Mouse (Mus musculus) cerebellum, adult 11-12 months (tissue): ENCODE measurements around the gene Nfkbiz.
A peak's percentile ranks its signal among the peaks of the same experiment; 100 is the strongest.

Experiments used
- DNase-seq: peaks from one replicate; pipeline ENCODE4 v3.0.0; 2022

Gene Nfkbiz

DNA sequence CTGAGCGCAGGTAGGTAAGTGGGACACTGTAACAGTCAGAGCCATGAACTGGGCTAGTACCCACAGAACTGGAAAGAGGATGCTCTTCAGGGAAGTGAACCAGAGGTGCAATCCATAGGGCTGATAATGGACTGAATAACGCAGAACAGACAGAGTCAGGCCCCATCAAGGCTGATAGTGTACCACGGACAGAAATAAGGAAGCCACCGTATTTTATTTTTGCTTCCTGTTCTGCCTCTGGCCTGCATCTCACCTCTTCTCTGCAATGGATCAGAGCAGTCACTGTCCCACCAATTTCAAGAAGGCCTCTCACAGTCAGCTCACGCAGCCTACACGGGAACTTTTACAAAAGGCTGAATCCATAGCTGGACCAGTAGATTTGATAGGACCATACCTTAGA, 6.7 kb downstream of the Nfkbiz start:
- DNase-seq, result no peak

DNA sequence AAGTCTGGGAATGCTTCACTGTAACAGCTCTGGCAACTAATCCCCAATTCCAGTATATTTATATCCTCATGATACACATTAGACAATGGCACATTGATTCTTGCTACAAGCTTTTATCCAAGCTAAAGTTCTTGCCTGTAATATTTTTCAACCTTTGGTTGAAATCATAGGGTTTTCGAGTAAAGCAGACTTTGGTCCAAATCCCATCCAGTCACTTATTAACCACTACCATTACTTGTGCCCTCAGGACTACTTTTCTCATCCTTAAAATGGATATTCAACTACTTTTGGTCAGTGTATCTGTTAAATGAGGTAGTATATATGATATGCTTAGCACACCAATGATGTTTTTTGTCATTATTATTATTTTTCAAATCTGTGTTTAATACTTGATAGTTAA, 7.2 kb downstream of the Nfkbiz start:
- no peak for DNase-seq

DNA sequence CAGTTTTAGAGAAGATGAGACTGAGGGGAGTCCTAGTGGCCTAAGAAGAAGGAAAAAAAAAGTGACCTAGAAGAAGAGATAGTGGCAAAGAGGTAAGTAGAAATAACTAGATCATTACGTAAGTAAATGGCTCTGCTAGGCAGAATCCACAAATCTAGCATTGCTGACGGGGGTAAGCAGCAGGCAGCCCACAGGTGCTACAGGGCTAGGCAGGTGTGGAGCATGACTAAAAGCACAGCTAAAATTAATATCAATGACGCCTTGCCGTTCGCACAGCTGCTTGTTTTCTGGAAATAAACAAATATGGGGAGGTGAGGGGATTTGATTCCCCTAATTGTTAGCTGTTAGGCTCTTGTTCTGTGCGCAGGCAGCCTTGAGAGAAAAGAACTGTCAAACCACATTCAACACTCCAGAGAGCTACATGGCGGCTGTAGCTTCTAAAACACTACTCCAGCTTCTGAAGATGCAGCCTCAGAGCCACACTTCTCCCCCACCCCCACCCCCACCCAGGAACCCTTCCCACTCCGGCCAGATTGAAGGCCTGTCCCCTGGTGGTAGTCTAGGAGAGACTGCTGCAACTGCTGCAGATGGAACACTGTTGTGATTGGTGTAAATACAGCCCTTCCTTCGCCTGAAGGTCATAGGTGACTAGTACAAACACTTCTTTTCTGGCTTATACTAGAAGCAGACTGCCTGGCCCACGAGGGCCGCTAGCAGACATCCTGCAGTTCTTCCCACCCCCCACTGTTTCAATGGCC, 15.1 kb downstream of the Nfkbiz start:
- peak; percentile 32 for DNase-seq

DNA sequence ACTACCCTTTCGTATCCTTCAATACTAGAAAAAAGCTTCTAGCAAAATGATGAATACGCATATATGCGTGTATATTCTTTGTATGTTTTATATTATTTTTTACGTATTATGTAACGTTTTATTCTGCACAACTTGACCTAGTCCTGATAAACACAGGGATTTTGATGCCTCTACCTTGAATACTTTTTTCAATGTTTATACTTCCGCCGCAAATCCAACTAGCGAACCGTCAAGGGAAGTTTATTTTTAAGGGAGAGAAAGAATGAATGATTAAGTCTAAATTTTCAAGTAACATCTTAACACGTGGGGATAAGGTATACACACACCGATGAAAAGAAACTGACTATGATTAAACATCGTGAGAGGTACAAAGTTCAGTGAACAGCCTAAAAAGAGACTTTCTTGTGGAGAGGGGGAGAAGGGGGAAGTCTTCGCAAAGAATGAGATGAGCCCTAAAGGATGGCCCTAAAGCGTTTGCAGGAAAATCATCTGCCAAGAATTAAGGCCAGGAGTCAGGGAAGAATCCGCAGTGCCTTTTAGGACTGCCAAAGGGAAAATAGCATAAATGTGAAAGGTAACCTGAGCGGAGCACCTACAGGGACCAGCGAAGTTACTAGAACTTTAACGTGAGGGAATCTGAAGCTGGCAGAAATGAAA, 15.8 kb downstream of the Nfkbiz start:
- no peak for DNase-seq

DNA sequence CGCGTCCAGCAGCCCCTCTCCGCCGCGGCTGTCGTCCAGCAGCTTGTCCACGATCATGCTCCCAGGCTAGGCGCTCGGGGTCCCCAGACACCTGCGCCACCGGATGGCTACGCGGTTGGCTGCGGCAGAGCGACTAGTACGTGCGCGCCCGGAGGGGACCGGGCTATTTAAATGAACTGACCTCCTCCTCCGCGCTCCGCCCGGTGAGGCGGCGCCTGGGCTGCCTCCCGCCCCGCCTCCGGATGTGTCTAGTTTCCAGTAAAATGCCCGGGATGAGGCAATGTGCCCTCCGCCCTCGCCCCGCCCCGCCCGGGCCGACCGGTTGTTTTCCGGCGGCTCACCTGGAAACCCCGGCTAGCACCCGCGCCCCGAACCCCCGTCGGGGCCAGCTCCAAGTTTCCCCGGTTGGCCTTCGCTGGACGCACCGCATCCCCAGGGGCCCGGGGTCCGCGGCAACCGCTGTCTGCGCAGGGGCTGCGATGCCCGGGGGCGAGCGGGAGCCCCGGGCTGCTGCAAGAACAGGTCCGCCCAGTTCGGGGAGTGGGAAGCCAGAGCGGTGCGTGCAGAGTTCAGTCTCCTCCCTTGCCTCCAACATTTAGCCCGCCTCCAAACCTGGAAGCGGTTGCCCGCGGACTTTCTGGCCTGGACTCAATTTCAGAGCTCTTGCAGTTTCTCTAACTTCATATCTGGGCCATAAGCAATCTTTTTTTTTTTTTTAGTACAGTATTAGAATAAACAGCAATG, 16.5 kb downstream of the Nfkbiz start:
- DNase-seq, result peak; percentile 95

DNA sequence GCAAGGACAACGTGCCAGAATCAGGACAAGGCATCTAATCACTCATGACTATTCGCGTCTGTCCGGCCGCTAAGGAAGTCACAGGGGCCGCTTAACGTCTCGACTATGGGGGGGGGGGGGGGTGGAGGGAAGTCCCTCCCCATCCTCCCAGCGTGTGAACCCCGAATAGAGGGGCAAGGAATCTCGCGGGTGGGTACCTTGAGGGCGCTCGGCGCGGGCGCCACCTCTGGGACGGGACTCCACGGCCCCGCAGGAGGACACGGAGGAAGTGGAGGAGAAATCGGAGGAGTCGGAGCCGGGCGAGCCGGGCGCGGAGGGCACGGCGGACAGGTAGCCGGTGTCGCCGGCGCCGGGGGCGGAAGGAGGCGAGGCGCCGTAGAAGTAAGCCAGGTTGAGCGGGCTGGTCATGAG, 17.1 kb downstream of the Nfkbiz start:
- no peak for DNase-seq

DNA sequence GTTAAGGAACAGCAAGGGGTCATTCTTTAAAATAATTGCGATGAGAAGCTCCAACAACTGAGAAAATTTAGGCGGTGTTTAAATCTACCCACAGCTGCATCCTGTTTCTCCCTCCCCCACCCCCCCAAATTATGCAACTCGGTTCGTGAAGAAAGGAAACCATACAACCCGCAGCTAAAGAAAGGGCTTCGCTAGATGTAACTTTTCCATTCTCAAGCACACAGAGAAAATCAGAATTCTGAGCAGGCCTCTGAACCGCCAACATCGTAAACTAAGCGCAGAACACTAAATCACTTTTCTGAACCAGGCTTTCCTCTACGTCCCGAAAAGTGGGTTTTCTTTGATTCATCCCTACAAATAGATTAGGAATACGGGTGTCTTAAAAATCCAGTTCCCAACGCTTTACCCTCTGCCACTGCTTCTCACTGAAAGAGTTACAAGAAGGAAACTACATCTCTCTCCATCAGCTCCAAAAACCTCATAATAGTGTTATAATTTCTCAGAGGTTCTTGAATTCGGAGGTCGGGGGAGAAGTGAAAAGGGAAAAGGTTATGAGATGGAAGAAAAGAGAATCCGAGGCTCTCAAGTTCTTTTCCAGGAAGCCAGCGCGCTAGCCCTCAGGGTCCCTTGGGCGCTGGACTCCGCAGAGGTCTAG, 17.7 kb downstream of the Nfkbiz start:
- no peak for DNase-seq

DNA sequence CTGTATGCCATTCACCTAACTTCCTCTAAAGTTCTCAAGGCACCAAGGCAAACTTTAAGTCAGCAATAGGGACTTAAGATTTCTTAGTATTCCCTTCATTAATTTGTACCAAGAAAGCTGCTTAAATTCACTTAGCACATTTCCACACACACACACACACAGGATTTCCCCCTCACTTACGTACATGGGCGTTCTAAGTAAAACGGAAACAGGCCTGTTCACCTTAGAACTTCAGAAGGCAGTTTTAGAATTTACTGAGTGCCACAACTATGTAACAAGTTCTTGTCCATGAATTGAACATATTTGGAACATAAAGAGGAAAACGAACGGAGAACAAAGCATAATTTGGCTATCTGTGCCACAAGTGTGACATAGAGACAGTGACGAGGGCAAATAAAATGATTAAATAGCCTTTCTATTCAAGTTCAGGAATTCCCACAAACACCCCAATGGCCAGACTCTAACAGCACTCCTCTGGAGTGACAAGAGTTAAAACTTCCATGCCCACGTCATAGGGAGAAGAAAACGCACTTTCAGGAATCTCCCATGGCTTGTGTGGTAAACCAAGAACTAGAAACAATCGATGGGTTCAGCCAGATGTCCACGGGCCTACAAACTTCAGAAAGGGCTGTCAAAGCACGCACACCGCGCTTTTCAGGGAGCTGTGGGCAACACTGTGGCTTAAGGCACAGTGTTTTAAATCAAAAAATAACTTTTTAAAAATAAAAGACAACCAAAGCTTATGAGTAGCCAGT, 18.4 kb downstream of the Nfkbiz start:
- DNase-seq, result no peak

DNA sequence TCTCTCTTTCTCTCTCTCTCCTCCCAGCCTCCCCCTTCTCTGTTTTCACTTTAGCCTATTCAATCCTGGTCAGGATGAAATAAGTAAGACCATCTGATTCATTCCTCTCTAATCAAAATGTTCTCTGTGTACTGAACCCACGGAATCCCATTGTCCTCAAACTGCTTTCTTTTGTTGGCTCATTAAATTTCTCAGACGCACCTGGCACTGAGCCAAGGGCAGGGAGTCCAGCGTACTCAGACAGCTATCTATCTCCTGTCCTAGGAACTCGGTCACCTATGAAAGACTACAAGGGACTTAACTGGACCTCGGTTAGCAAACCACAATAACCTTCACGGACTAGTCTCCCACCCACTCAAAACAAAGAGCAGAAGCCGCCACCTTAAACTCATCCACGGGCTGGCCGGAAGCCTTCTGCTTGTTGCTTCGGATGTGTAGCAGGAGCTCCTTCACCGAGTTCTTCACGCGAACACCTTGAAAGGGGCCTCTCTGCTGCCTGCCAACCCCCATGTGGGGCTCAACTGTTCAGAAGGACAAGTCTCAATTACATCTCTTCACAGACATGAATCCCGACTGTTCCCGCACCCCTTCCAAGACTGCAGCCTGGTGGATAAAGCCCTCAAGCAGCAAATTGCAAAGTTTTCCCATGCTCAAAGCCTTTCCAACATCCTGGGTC, 19.4 kb downstream of the Nfkbiz start:
- peak; percentile 33 for DNase-seq

DNA sequence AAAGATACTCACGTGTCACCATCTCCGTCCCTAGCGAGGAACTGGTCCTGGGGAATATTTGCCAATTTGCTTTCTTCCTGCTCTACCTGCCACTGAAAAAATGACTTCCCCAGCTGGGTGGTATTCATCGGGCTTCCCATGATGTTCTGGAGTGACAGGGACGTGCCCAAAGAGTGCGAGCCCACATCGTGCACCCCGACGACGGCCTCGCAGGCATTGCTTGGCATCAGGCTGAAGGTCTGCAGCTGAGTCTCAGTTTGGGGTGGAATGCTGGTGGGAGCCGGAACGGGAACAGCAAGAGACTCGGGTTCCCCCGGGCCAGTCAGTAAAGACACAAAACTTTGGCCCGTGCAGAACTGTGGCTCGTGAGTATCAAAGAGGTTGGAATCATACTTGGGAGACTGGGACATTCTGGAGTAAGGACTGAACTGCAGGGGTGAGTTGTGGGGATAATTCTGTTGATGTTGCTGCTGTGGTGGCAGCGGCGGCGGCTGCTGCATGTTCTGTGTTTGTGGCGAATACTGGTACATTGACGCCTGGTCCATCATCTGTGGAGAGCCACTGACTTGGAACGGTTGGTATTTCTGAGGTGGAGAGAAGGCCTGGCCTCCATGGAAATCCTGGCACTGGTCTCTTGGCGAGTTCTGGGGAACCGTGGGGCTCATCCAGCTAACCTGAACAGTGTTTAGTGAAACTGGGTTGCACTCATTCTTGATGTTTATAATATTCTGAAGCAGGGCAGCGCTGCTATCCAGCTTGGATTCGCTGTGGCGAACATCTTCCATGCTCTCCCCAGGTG, 20.8 kb downstream of the Nfkbiz start:
- DNase-seq, result no peak

DNA sequence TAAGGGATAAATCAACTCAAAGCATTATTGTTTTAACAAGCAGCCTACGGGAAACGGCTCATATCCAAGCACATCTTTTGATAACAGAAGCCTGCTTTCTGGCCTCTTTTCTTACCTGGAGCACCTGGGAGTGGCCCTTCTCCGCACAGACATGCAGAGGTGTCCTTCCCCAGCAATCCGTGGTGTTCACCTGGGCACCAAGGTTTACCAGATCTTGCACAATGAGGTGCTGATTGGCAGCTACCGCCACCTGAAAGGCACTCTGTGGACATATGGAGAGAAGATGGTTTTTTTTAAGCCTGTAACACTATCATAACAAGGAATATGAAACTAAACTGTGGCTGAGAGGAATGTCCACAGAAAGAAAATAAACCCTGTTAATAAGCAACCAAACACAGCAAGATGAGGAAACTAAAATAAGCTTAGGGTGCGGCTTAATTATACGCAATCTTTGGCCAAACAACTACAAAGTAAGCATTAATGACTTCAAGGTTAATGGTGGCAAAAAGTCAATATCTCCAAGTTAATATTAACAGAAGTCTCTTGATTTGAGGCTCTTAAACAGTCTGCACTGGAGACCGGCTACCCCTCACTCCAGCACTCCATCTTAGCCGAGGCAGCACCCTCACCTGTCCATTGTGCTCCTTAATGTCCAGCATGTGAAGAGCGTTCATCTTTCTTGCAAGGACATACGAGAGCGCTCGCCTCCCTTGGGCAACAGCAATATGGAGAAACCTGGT, 22.3 kb downstream of the Nfkbiz start:
- no peak for DNase-seq

DNA sequence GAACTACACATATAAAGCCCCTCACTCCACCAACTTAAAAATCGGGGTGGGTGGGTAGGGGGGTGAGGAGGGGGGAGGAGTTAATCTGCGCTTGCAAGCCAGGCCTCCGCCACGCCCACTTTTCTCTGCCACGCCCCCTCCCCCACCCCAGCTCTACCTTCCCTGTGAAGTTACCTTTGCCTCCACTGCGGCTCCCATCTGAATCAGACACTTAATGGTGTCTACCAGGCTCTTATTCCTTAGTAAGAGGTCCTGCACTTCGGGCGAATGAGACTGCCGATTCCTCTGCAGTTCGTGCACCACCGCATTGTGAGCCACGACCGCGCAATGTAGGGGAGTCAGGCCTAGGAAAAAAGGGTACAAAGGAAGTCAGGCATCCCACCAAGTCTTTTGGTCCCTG, 23.2 kb downstream of the Nfkbiz start:
- no peak for DNase-seq

DNA sequence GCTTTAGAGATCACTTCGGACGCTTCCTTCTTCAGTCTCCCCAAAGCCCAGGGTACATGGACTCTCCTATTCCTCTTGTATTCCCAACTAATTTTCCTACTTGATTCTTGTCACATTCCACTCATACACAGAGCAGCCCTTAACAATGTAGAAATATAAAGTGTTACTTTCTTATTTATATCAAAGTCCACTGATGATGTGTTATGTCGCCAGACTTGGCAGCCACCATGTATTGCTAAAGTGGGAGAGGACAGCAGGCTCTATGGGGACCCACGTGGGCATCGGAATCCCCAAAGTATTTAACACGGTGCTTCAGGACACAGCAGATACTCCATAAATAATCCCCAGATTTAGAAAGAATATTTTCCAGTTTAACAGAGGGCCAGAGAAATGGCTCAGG, 24.0 kb downstream of the Nfkbiz start:
- DNase-seq, result no peak

DNA sequence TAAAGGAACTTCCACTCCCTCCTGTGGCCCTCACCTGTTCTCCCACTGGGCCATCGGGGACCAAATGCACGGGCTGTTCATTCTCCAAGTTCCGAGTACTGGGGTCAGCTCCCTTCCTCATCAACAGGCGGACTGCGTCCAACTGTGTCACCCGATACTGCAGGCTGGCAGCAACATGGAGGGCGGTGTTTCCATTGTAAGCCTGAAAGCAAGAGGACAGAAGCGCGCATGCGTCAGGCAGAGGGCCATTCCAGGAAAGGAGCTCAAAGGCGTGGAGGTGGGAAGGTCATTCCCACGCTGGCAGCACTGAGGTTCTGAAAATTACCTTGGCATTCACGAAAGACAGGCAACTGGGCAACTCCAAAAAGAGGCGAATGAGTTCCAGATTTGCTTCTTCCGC, 24.8 kb downstream of the Nfkbiz start:
- DNase-seq, result no peak

DNA sequence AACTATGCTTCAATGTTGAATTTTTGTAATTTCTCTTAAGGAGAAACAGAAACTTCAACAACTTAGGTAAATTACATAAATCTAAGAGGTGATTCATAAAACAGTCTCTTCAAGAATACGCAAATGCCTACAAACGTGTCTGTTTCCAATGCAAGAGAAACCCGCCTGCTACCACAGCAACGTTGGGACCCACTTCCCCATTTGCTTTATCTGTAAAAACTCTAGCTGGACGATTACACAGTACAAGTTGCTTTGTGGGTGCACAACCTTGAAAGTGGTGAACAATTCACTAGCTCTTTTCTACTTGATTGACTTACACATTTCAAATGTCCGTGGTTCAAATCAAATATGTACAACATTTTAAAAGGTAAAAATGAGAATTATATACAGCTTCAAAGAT, 26.9 kb downstream of the Nfkbiz start:
- DNase-seq, result no peak

DNA sequence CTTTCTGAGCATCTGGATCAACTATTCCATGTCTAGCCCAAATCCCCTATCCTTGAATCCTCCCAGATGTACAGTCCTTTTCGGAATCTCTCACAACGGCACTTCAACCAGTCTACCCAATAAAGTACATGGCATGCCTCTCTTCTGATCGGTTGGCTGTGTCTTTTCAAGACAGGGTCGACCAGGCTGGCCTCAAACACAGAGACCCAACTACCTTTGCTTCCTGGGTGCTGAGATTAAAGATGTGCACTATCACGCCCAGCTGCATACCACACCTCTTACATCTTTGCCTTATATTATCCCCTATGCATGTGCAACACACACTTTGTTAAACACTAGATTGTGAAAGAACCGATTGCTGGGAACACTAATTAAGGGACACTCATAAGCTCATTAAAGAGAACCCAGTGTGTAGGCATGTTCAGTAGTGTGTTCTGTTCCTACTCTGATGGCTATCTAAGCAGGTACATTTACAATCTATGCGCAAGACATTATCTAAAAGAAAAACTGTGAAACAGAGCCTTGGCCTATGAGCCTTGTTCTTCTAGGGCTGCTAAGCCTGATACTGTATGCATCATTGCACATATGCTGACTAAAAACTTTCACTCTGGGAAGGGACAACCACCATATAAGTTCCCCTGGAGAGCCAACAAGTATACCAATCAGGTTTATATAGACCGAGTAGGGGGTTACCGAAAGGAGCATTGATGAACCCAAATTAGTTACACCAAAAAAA, 28.8 kb downstream of the Nfkbiz start:
- DNase-seq, result no peak

DNA sequence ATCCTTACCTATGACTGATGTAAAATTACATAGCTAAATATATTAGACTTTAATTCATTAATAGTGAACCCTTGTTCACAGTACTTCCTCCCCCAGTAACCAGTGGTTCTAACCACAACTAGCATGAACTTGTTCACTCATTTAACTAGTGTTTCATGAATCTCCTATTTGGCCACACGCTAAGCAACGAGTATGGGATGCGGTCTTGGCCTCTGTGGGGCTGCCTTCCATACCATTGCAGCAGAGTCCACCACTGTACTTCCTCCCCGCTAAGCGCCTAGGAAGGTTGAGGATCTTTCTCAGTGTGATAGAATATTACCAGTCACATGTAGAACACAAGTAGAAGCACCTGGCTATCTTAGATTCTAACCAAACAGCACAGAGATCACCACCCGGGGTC, 29.4 kb downstream of the Nfkbiz start:
- DNase-seq, result no peak

DNA sequence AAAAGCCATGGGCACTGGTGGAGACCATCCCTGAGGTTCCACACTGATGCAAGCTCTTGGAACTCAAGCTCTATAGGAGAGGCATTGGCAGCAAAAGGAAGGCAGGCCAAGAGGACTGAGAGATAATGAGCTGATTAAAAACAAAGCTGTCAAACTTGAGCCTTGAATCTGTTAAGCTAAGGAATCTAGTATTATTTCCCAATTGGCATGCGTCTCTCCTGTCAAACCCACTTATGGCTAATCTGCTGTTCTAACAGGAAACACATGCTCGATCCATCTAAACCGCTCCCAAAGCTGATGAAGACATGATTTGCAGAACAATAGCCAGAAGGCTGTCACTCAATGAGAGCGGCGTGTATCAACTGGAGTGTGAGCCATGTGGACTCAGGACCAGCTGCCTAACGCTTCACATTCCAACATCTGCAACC, 31.2 kb downstream of the Nfkbiz start:
- no peak for DNase-seq

DNA sequence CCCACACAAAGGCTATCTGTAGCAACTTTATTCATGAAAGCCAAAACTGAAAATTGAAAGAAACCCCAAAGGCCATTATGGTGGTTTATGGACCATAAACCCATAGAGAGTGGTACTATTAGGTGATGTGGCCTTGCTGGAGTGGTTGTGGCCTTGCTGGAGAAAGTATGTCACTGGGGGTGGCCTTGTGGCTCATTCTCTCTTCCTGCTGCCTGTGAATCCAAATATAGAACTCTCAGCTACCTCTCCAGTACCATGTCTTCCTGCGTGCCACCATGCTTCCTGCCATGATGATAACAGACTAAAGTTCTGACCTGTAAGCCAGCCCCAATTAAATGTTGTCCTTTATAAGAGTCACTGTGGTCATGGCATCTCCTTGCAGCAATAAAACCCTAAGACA, 33.9 kb downstream of the Nfkbiz start:
- DNase-seq, result no peak

DNA sequence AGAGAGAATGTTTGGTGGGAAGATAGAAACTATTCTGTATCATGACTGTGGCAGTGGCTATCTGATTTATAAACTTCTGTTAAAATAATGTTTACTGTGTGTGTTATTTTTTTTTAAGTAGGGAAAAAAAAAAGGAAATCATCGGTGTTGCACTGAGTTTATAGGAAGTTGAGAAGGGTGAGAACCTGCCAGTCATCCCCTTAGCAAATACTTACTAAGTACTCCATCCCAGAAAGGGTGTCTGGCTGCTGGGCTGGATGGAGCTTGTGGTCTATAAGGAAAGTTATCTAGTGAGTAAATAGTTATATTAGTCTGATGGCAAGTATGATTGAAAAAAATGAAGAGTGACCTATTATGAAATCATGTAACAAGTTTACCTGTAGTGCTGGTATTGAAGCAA, 37.1 kb downstream of the Nfkbiz start:
- DNase-seq, result no peak
